Mouse (Mus musculus) thymus, postnatal 10 days (tissue): ENCODE data around the gene Chst8.
A peak's percentile ranks its signal among the peaks of the same experiment; 100 is the strongest.

Experiments used
- DNase-seq, 2 experiments: peaks; one replicate each; pipeline ENCODE4 v3.0.0; 2021; ENCODE audit warnings: low spot score in 2 of 2

The Chst8 gene

GRCm38 (mm10) chr7:34630211-34631085 lies 182.1 kb downstream of the Chst8 start:
- DNase-seq = peak; percentile 14 to 32

DNA sequence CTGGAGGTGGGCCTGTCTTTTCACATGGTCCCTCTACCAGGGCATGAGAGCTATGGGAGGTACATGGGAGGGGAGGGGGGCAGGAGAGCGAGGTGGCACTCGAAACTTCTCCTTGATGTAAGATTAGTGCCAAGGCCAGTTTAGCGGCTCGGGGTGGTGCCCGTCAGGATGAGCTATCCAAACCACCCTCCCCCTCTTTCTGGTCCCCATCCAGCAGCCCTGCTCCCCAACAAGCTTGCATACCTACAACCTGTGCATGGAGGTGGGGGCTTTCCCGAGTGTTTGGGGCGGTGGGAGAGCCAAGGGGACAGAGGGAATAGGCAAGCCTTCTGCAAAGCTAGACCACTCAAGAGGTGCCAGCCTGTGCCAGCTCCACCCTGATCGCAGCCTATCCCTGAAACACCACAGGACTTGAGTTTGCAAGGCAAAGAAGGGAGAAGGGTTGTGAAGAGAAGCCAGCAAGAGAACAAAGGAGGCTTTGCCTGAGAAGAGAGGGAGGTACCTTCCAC lies 182.8 kb downstream of the Chst8 start:
- DNase-seq = no peak
